Mouse (Mus musculus) lung, adult 2 months (tissue): ENCODE measurements around the gene Zgrf1.

ENCODE experiments used
- CTCF ChIP-seq: fragments of 200-500 bp; IDR thresholded peaks from 2 replicates; pipeline ENCODE4 v1.5.1; 2011; ENCODE audit warnings: mild to moderate bottlenecking, low read length, control low read depth; ENCODE audit not compliant: insufficient read depth
- POLR2A ChIP-seq: fragments of 200-500 bp; IDR thresholded peaks from 2 replicates; pipeline ENCODE4 v1.6.1; 2011; ENCODE audit warnings: low read depth, mild to moderate bottlenecking, control low read depth, low read length, borderline replicate concordance; ENCODE audit errors: extremely low read depth

DNA sequence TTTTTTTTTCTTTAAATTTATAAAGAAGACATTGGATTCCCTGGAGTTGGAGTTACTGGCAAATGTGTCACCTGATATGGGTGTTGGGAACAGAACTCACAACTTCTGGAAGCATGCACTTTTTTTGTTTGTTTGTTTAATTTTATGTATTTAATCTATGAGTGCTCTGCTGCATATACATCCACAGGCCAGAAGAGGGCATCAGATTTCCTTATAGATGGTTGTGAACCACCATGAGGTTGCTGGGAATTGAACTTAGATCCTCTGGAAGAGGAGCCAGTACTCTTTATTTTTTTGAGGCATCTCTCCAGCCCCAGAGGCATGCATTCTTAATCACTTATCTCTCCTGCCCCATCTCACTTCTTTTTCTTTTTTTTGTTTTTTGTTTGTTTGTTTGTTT is 4.9 kb downstream of the Zgrf1 start:
- no peak for TF ChIP-seq CTCF
- TF ChIP-seq POLR2A: no peak
